Mouse (Mus musculus): Measurements from ENCODE around the gene Acvr1. TPM values are rescaled to one million over a fixed set of nuclear protein-coding genes. Genes with fewer than 3 reads are reported as not detected.
A peak's percentile ranks its signal among the peaks of the same experiment; 100 is the strongest.

Acvr1 gene
- polyA plus RNA-seq, 1 experiment from 2014 or later, result 12.5 TPM

- Histone ChIP-seq H3K36me3 (ENCODE audit: control insufficient read depth, insufficient read depth, low read length) (no peaks in the 10 kb centered on the region), H3K27me3 (ENCODE audit: control insufficient read depth, insufficient read depth, low read length) (no peaks in the 10 kb centered on the region), H3K9ac (ENCODE audit: low read length) (no peak overlapping the region), H3K4me3 (ENCODE audit: control insufficient read depth in 1 of 2, insufficient read depth in 1 of 2, low read depth in 1 of 2, low read length in 2 of 2) (no peak overlapping the region), H3K27ac (replicated peaks in 1 of 2; ENCODE audit: control insufficient read depth in 1 of 2, insufficient read depth in 1 of 2, low read depth in 2 of 2, low read length in 2 of 2) (peak overlapping the region in 1 of 2 experiments; percentile 30; a peak in 2 of 4 replicates), H3K9me3 (ENCODE audit: control insufficient read depth, low read length) (no peaks in the 10 kb centered on the region), H3K4me1 (ENCODE audit: control insufficient read depth in 2 of 2, insufficient read depth in 2 of 2, low read length in 2 of 2) (peaks cover 16 to 75% of the 10 kb centered on the region in 2 experiments), H3K4me2 (ENCODE audit: low read length) (no peak overlapping the region)
- WGBS, result 64% methylated on average over 12 of the region's 12 CpGs
- ATAC-seq (ENCODE audit: insufficient number of reproducible peaks, insufficient read depth, low FRiP score, low read depth), result no peak
These were observed 43.9 kb downstream of the Acvr1 start for GRCm38 (mm10) chr2:58523097-58523496.

GRCm38 (mm10) chr2:58521621-58522020 is 45.3 kb downstream of the Acvr1 start:
- no peak overlapping the region for H3K4me3 ChIP-seq (ENCODE audit: control insufficient read depth in 1 of 2, insufficient read depth in 1 of 2, low read depth in 1 of 2, low read length in 2 of 2)
- H3K27ac ChIP-seq (replicated peaks in 1 of 2; ENCODE audit: control insufficient read depth in 1 of 2, insufficient read depth in 1 of 2, low read depth in 2 of 2, low read length in 2 of 2), result peak overlapping the region; percentile 20 to 30; a peak in 1 of 4 replicates
- H3K9ac ChIP-seq (ENCODE audit: low read length), result no peak overlapping the region
- H3K36me3 ChIP-seq (ENCODE audit: control insufficient read depth, insufficient read depth, low read length), result no peaks in the 10 kb centered on the region
- ATAC-seq (ENCODE audit: insufficient number of reproducible peaks, insufficient read depth, low FRiP score, low read depth), result no peak
- 82% methylated on average over 6 of the region's 6 CpGs for WGBS
- no peak overlapping the region for H3K4me2 ChIP-seq (ENCODE audit: low read length)
- peaks cover 14 to 78% of the 10 kb centered on the region in 2 experiments for H3K4me1 ChIP-seq (ENCODE audit: control insufficient read depth in 2 of 2, insufficient read depth in 2 of 2, low read length in 2 of 2)
- H3K9me3 ChIP-seq (ENCODE audit: control insufficient read depth, low read length), result no peaks in the 10 kb centered on the region
- H3K27me3 ChIP-seq (ENCODE audit: control insufficient read depth, insufficient read depth, low read length), result no peaks in the 10 kb centered on the region

GRCm38 (mm10) chr2:58520727-58521126 is 46.2 kb downstream of the Acvr1 start:
- Histone ChIP-seq H3K4me2 (ENCODE audit: low read length) (no peak overlapping the region), H3K9me3 (ENCODE audit: control insufficient read depth, low read length) (no peaks in the 10 kb centered on the region), H3K36me3 (ENCODE audit: control insufficient read depth, insufficient read depth, low read length) (no peaks in the 10 kb centered on the region), H3K4me1 (ENCODE audit: control insufficient read depth in 2 of 2, insufficient read depth in 2 of 2, low read length in 2 of 2) (peaks cover 20 to 85% of the 10 kb centered on the region in 2 experiments), H3K27ac (replicated peaks in 1 of 2; ENCODE audit: control insufficient read depth in 1 of 2, insufficient read depth in 1 of 2, low read depth in 2 of 2, low read length in 2 of 2) (peak overlapping the region in 1 of 2 experiments; percentile 29; a peak in 1 of 4 replicates), H3K4me3 (ENCODE audit: control insufficient read depth in 1 of 2, insufficient read depth in 1 of 2, low read depth in 1 of 2, low read length in 2 of 2) (no peak overlapping the region), H3K9ac (ENCODE audit: low read length) (no peak overlapping the region), H3K27me3 (ENCODE audit: control insufficient read depth, insufficient read depth, low read length) (no peaks in the 10 kb centered on the region)
- WGBS, result 37% methylated on average over 9 of the region's 9 CpGs
- ATAC-seq (ENCODE audit: insufficient number of reproducible peaks, insufficient read depth, low FRiP score, low read depth), result no peak

GRCm38 (mm10) chr2:58518517-58518916 is 48.4 kb downstream of the Acvr1 start:
- no peak overlapping the region for H3K4me3 ChIP-seq (ENCODE audit: control insufficient read depth in 1 of 2, insufficient read depth in 1 of 2, low read depth in 1 of 2, low read length in 2 of 2)
- peak overlapping the region in 1 of 2 experiments; percentile 64; a peak in 3 of 4 replicates for H3K27ac ChIP-seq (replicated peaks in 1 of 2; ENCODE audit: control insufficient read depth in 1 of 2, insufficient read depth in 1 of 2, low read depth in 2 of 2, low read length in 2 of 2)
- no peak overlapping the region for H3K4me2 ChIP-seq (ENCODE audit: low read length)
- no peaks in the 10 kb centered on the region; the same call in 1 of the 2 replicates for H3K36me3 ChIP-seq (ENCODE audit: control insufficient read depth, insufficient read depth, low read length)
- 94% methylated on average over 1 of the region's 1 CpGs for WGBS
- peaks cover 19 to 87% of the 10 kb centered on the region in 2 experiments for H3K4me1 ChIP-seq (ENCODE audit: control insufficient read depth in 2 of 2, insufficient read depth in 2 of 2, low read length in 2 of 2)
- no peaks in the 10 kb centered on the region for H3K27me3 ChIP-seq (ENCODE audit: control insufficient read depth, insufficient read depth, low read length)
- ATAC-seq (ENCODE audit: insufficient number of reproducible peaks, insufficient read depth, low FRiP score, low read depth), result no peak
- H3K9me3 ChIP-seq (ENCODE audit: control insufficient read depth, low read length), result no peaks in the 10 kb centered on the region
- no peak overlapping the region for H3K9ac ChIP-seq (ENCODE audit: low read length)

GRCm38 (mm10) chr2:58516920-58517319 is 50.0 kb downstream of the Acvr1 start:
- H3K9me3 ChIP-seq (ENCODE audit: control insufficient read depth, low read length), result no peaks in the 10 kb centered on the region
- WGBS, result 41% methylated on average over 6 of the region's 6 CpGs
- H3K9ac ChIP-seq (ENCODE audit: low read length), result no peak overlapping the region
- peak overlapping the region; percentile 67 to 86 for H3K27ac ChIP-seq (replicated peaks in 1 of 2; ENCODE audit: control insufficient read depth in 1 of 2, insufficient read depth in 1 of 2, low read depth in 2 of 2, low read length in 2 of 2)
- H3K4me3 ChIP-seq (ENCODE audit: control insufficient read depth in 1 of 2, insufficient read depth in 1 of 2, low read depth in 1 of 2, low read length in 2 of 2), result no peak overlapping the region
- no peaks in the 10 kb centered on the region; the same call in 1 of the 2 replicates for H3K36me3 ChIP-seq (ENCODE audit: control insufficient read depth, insufficient read depth, low read length)
- ATAC-seq (ENCODE audit: insufficient number of reproducible peaks, insufficient read depth, low FRiP score, low read depth), result no peak
- no peaks in the 10 kb centered on the region for H3K27me3 ChIP-seq (ENCODE audit: control insufficient read depth, insufficient read depth, low read length)
- H3K4me2 ChIP-seq (ENCODE audit: low read length), result peak overlapping the region; percentile 33
- peaks cover 23 to 80% of the 10 kb centered on the region in 2 experiments for H3K4me1 ChIP-seq (ENCODE audit: control insufficient read depth in 2 of 2, insufficient read depth in 2 of 2, low read length in 2 of 2)

- Histone ChIP-seq H3K27ac (replicated peaks in 1 of 2; ENCODE audit: control insufficient read depth in 1 of 2, insufficient read depth in 1 of 2, low read depth in 2 of 2, low read length in 2 of 2) (peak overlapping the region; percentile 67 to 73), H3K9ac (ENCODE audit: low read length) (peak overlapping the region; percentile 25), H3K4me2 (ENCODE audit: low read length) (peak overlapping the region; percentile 53), H3K9me3 (ENCODE audit: control insufficient read depth, low read length) (no peaks in the 10 kb centered on the region), H3K4me1 (ENCODE audit: control insufficient read depth in 2 of 2, insufficient read depth in 2 of 2, low read length in 2 of 2) (peaks cover 20 to 74% of the 10 kb centered on the region in 2 experiments), H3K36me3 (ENCODE audit: control insufficient read depth, insufficient read depth, low read length) (no peaks in the 10 kb centered on the region; the same call in 1 of the 2 replicates), H3K27me3 (ENCODE audit: control insufficient read depth, insufficient read depth, low read length) (no peaks in the 10 kb centered on the region), H3K4me3 (ENCODE audit: control insufficient read depth in 1 of 2, insufficient read depth in 1 of 2, low read depth in 1 of 2, low read length in 2 of 2) (peak overlapping the region; percentile 12 to 17)
- WGBS, result 16% methylated on average over 15 of the region's 15 CpGs
- peak; percentile 65; the same call in 1 of the 2 replicates for ATAC-seq (ENCODE audit: insufficient number of reproducible peaks, insufficient read depth, low FRiP score, low read depth)
These were observed 51.0 kb downstream of the Acvr1 start for GRCm38 (mm10) chr2:58516000-58516399.

- Histone ChIP-seq H3K4me2 (ENCODE audit: low read length) (peak overlapping the region; percentile 53; the same call in 1 of the 2 replicates), H3K4me3 (ENCODE audit: control insufficient read depth in 1 of 2, insufficient read depth in 1 of 2, low read depth in 1 of 2, low read length in 2 of 2) (no peak overlapping the region)
These were observed 52.5 kb downstream of the Acvr1 start for GRCm38 (mm10) chr2:58514489-58514888.

GRCm38 (mm10) chr2:58513212-58513611 is 53.7 kb downstream of the Acvr1 start:
- no peak for ATAC-seq (ENCODE audit: insufficient number of reproducible peaks, insufficient read depth, low FRiP score, low read depth)
- Histone ChIP-seq H3K4me1 (ENCODE audit: control insufficient read depth in 2 of 2, insufficient read depth in 2 of 2, low read length in 2 of 2) (peaks cover 31 to 74% of the 10 kb centered on the region in 2 experiments), H3K27ac (replicated peaks in 1 of 2; ENCODE audit: control insufficient read depth in 1 of 2, insufficient read depth in 1 of 2, low read depth in 2 of 2, low read length in 2 of 2) (peak overlapping the region; percentile 42 to 61)

More at GRCm38 (mm10) chr2:58514489-58514888, 52.5 kb downstream of the Acvr1 start:
- Histone ChIP-seq H3K36me3 (ENCODE audit: control insufficient read depth, insufficient read depth, low read length) (no peaks in the 10 kb centered on the region; the same call in 1 of the 2 replicates), H3K9me3 (ENCODE audit: control insufficient read depth, low read length) (no peaks in the 10 kb centered on the region), H3K9ac (ENCODE audit: low read length) (no peak overlapping the region), H3K27ac (replicated peaks in 1 of 2; ENCODE audit: control insufficient read depth in 1 of 2, insufficient read depth in 1 of 2, low read depth in 2 of 2, low read length in 2 of 2) (no peak overlapping the region; a peak in 1 of 4 replicates), H3K27me3 (ENCODE audit: control insufficient read depth, insufficient read depth, low read length) (no peaks in the 10 kb centered on the region), H3K4me1 (ENCODE audit: control insufficient read depth in 2 of 2, insufficient read depth in 2 of 2, low read length in 2 of 2) (peaks cover 24 to 73% of the 10 kb centered on the region in 2 experiments)
- ATAC-seq (ENCODE audit: insufficient number of reproducible peaks, insufficient read depth, low FRiP score, low read depth), result no peak
- WGBS, result 90% methylated on average over 11 of the region's 11 CpGs

More at GRCm38 (mm10) chr2:58513212-58513611, 53.7 kb downstream of the Acvr1 start:
- Histone ChIP-seq H3K9me3 (ENCODE audit: control insufficient read depth, low read length) (no peaks in the 10 kb centered on the region), H3K4me3 (ENCODE audit: control insufficient read depth in 1 of 2, insufficient read depth in 1 of 2, low read depth in 1 of 2, low read length in 2 of 2) (no peak overlapping the region), H3K4me2 (ENCODE audit: low read length) (peak overlapping the region; percentile 27), H3K36me3 (ENCODE audit: control insufficient read depth, insufficient read depth, low read length) (no peaks in the 10 kb centered on the region; the same call in 1 of the 2 replicates), H3K27me3 (ENCODE audit: control insufficient read depth, insufficient read depth, low read length) (no peaks in the 10 kb centered on the region), H3K9ac (ENCODE audit: low read length) (no peak overlapping the region)
- WGBS, result 21% methylated on average over 3 of the region's 3 CpGs

Data from heart, embryonic 14.5 days (tissue).